Mouse (Mus musculus): ENCODE data around the gene Ciita.

Ciita gene

DNA sequence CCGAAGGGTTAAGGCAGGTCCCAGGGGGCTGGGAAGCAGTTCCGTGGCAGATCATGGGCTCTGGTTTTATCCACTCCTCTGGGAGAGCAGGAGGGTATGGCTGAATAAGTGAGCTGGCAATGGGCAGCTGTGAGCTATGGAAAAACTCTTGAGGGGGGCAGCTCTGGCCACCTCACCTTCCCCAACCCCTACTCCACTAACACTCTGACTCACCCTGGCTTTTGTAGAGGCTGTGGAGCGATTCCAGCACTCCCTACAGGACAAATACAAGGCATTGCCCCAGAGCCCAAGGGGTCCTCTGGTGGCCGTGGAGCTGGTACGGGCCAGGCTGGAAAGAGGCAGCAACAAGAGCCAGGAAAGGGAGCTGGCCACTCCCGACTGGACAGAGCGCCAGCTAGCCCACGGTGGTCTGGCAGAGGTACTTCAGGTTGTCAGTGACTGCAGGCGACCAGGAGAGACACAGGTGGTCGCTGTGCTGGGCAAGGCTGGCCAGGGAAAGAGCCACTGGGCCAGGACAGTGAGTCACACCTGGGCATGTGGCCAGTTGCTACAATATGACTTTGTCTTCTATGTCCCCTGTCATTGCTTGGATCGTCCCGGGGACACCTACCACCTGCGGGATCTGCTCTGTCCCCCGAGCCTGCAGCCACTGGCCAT is 30.7 kb downstream of the Ciita start:
- in situ Hi-C loops (cut with MboI; ENCODE audit: unreplicated experiment in 2 of 2) = loop anchor here in 1 of 2 experiments (25.0 kb wide), 1 partner anchor 1673 kb away; the partner anchor contains the start of gene 1810013L24Rik

DNA sequence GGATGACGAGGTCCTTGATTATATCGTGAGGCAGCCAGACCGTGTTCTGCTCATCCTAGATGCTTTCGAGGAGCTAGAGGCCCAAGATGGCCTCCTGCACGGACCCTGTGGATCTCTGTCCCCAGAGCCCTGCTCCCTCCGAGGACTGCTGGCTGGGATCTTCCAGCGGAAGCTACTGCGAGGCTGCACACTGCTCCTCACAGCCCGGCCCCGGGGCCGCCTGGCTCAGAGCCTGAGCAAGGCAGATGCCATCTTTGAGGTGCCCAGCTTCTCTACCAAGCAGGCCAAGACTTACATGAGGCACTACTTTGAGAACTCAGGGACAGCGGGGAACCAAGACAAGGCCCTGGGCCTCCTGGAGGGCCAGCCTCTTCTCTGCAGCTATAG is 31.3 kb downstream of the Ciita start:
- in situ Hi-C loops (cut with MboI; ENCODE audit: unreplicated experiment in 2 of 2) = loop anchor here in 1 of 2 experiments (25.0 kb wide), 1 partner anchor 1674 kb away; the partner anchor contains the start of gene 1810013L24Rik

GRCm38 (mm10) chr16:10515953-10516572 is 36.2 kb downstream of the Ciita start:
- in situ Hi-C loops (cut with MboI; ENCODE audit: unreplicated experiment in 2 of 2) = loop anchor here (5.0 to 25.0 kb wide), 3 partner anchors 119 to 1679 kb away; partner anchors contain the start of genes Tekt5 (in 2 of the 2) and 1810013L24Rik (in 1 of the 2)

GRCm38 (mm10) chr16:10518030-10518429 is 38.2 kb downstream of the Ciita start:
- in situ Hi-C loops (cut with MboI; ENCODE audit: unreplicated experiment in 2 of 2) = loop anchor here (5.0 to 25.0 kb wide), 3 partner anchors 121 to 1681 kb away; partner anchors contain the start of genes Tekt5 (in 2 of the 2) and 1810013L24Rik (in 1 of the 2)

GRCm38 (mm10) chr16:10520908-10521614 is 41.2 kb downstream of the Ciita start:
- in situ Hi-C loops (cut with MboI; ENCODE audit: unreplicated experiment in 2 of 2) = loop anchor here (10.0 to 25.0 kb wide), 2 partner anchors 446 to 1684 kb away; partner anchors contain the start of gene 1810013L24Rik (in 1 of the 2)

GRCm38 (mm10) chr16:10522811-10523210 is 43.0 kb downstream of the Ciita start:
- in situ Hi-C loops (cut with MboI; ENCODE audit: unreplicated experiment in 2 of 2) = loop anchor here (10.0 to 25.0 kb wide), 2 partner anchors 448 to 1686 kb away; partner anchors contain the start of gene 1810013L24Rik (in 1 of the 2)

DNA sequence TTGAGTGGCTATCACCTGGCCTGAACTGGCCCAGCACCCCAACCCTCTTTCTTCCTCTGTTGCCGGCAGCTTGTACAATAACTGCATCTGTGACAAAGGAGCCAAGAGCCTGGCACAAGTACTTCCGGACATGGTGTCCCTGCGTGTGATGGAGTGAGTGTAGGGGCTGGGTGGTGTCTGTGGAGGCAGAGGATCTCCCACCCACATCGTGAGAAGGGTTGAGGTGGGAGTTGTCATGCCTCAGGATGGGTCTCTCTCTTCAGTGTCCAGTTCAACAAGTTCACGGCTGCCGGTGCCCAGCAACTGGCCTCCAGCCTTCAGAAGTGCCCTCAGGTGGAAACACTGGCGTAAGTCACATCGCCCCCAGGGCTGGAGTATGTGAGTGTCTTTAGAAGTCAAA is 43.8 kb downstream of the Ciita start:
- in situ Hi-C loops (cut with MboI; ENCODE audit: unreplicated experiment in 2 of 2) = loop anchor here (10.0 to 25.0 kb wide), 2 partner anchors 449 to 1686 kb away; partner anchors contain the start of gene 1810013L24Rik (in 1 of the 2)

- in situ Hi-C loops (cut with MboI; ENCODE audit: unreplicated experiment in 2 of 2) = loop anchor here (10.0 to 25.0 kb wide), 2 partner anchors 450 to 1688 kb away; partner anchors contain the start of gene 1810013L24Rik (in 2 of the 2)
These were observed 45.2 kb downstream of the Ciita start for GRCm38 (mm10) chr16:10524866-10525609.

GRCm38 (mm10) chr16:10525610-10525980 is 45.7 kb downstream of the Ciita start:
- in situ Hi-C loops (cut with MboI; ENCODE audit: unreplicated experiment in 2 of 2) = loop anchor here in 1 of 2 experiments (10.0 to 25.0 kb wide), 2 partner anchors 451 to 1688 kb away; partner anchors contain the start of gene 1810013L24Rik

GRCm38 (mm10) chr16:10527046-10527644 is 47.3 kb downstream of the Ciita start:
- in situ Hi-C loops (cut with MboI; ENCODE audit: unreplicated experiment in 2 of 2) = loop anchor here in 1 of 2 experiments (10.0 to 25.0 kb wide), 2 partner anchors 452 to 1690 kb away; partner anchors contain the start of gene 1810013L24Rik

- in situ Hi-C loops (cut with MboI; ENCODE audit: unreplicated experiment in 2 of 2) = loop anchor here in 1 of 2 experiments (10.0 to 25.0 kb wide), 2 partner anchors 454 to 1691 kb away; partner anchors contain the start of gene 1810013L24Rik
These were observed 48.5 kb downstream of the Ciita start for GRCm38 (mm10) chr16:10528382-10528781.

GRCm38 (mm10) chr16:10530179-10530578 is 50.3 kb downstream of the Ciita start:
- in situ Hi-C loops (cut with MboI; ENCODE audit: unreplicated experiment in 2 of 2) = loop anchor here in 1 of 2 experiments (25.0 kb wide), 1 partner anchor 1693 kb away; the partner anchor contains the start of gene 1810013L24Rik

DNA sequence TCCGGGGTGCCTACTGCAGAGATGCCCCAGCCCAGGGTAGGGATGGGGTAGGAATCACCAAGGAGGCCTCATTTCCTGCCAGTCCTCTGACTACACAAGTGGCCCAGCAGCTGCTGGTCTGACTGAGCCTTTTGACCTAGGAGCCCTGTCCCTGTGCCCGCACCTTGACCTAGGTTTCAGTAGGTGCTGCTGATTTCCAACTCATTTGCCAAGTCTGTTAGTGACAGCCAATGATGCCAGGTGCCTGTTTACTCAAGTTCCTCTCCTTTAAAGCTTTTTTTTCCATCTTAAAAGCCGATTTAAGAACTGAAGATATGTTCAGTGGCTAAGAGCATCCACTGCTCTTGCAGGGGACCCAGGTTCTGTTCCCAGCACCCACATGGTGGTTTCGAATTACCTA is 53.9 kb downstream of the Ciita start:
- in situ Hi-C loops (cut with MboI; ENCODE audit: unreplicated experiment in 2 of 2) = loop anchor here in 1 of 2 experiments (25.0 kb wide), 1 partner anchor 1696 kb away; the partner anchor contains the start of gene 1810013L24Rik

- in situ Hi-C loops (cut with MboI; ENCODE audit: unreplicated experiment in 2 of 2) = loop anchor here in 1 of 2 experiments (25.0 kb wide), 1 partner anchor 1697 kb away; the partner anchor contains the start of gene 1810013L24Rik
These were observed 54.7 kb downstream of the Ciita start for GRCm38 (mm10) chr16:10534567-10534966.

- in situ Hi-C loops (cut with MboI; ENCODE audit: unreplicated experiment in 2 of 2) = loop anchor here in 1 of 2 experiments (25.0 kb wide), 1 partner anchor 1699 kb away; the partner anchor contains the start of gene 1810013L24Rik
These were observed 56.5 kb downstream of the Ciita start for GRCm38 (mm10) chr16:10536323-10536722.

- in situ Hi-C loops (cut with MboI; ENCODE audit: unreplicated experiment in 2 of 2) = loop anchor here in 1 of 2 experiments (25.0 kb wide), 1 partner anchor 1700 kb away; the partner anchor contains the start of gene 1810013L24Rik
These were observed 57.1 kb downstream of the Ciita start for GRCm38 (mm10) chr16:10536961-10537360.

DNA sequence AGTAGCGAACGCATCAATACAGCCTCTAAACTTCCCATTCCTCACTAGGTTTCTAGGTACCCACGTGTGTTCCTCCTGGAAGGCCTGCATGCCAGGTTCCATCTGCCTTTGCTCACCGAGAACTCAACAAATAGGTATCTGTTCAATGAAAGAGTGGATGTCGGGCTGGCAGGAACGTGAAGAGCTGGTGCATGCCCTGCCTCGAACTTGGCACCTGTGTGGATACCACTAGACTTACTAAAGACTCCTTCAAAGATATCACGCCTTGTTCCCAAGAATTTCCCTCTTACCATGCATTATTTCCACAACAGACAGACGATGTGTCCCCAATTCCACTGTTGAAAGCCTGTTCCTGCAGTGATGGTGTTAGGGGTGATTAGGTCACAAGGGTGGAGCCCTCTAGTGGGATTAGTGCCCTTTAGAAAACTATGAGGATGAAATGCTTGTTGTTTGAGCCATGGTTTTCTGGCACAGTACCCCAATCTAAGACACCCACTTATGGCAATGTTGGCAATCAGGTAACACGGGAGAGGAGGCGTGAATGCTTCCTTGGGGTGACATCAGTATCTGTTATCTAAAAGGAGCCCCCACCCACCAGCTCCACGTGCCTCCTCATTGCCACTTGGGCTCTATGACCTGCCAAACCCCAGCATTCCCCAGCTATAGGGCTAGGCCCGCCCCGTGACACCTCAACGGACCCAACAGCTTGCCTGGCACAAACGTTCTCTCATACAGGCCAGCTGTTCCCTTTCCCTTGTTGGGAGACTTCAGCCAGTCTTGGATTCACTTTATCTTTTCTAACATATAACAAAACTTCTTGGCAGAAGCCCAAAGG is 61.1 kb downstream of the Ciita start:
- in situ Hi-C loops (cut with MboI; ENCODE audit: unreplicated experiment in 2 of 2) = loop anchor here in 1 of 2 experiments (25.0 kb wide), 1 partner anchor 1704 kb away; the partner anchor contains the start of gene 1810013L24Rik

DNA sequence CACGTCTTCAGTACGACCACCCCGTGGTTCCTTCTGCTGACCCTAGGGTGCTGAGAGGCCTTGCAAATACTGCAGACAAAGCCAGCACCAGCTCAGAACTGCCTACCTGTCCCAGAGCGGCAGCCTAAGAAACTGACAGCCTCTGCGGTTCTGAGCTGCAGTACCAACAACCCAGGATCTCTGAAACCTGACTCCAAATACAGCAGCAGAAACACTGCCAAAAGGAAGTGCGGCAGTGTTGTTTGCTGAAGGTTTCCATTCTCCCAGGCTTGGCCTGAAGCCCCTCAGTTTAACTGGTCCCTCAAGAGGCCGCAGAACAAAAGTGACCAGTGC is 61.7 kb downstream of the Ciita start:
- in situ Hi-C loops (cut with MboI; ENCODE audit: unreplicated experiment in 2 of 2) = loop anchor here in 1 of 2 experiments (25.0 kb wide), 1 partner anchor 1704 kb away; the partner anchor contains the start of gene 1810013L24Rik
